In genomic region chr5:88982040-88982736, GRCm38 (mm10) we compare ENCODE assay signal across 20 mouse cellular contexts.
DNase-seq lines count a peak whose midpoint lies in the region; ATAC-seq and TF ChIP-seq lines count a peak whose summit lies in the region.
"Had no signal": no experiment of that assay in that cellular context is flagged by ENCODE, and none has a peak within 500 bp of the region (broad histone marks: within the 10 kb centered on the region; RNA-seq: fewer than 3 reads in every experiment).

No protein-coding gene starts in this region.

- H3K9ac ChIP-seq in heart, adult 2 months (ENCODE audit: low read depth, low read length): no peak overlapping the region
- H3K9ac ChIP-seq in kidney, embryonic 14.5 days (ENCODE audit: low read depth, low read length): no peak overlapping the region
- no peak overlapping the region for H3K9ac ChIP-seq in liver, embryonic 14.5 days (replicated peaks)
- H3K9ac ChIP-seq: forebrain, postnatal 0 days; hindbrain, embryonic 12.5 days; limb, embryonic 13.5 days; neural tube, embryonic 15.5 days; stomach, embryonic 15.5 days had no signal

- no peak overlapping the region; the same call in 1 of the 2 replicates for H3K4me2 ChIP-seq in kidney, embryonic 14.5 days (replicated peaks; ENCODE audit: low read depth, low read length)
- peak overlapping the region; percentile 25 for H3K4me2 ChIP-seq in liver, embryonic 14.5 days (ENCODE audit: low read depth)
- H3K4me2 ChIP-seq: hindbrain, embryonic 12.5 days; limb, embryonic 13.5 days; midbrain, embryonic 11.5 days; neural tube, embryonic 15.5 days; stomach, embryonic 15.5 days had no signal

- no peaks in the 10 kb centered on the region for H3K27me3 ChIP-seq in heart, adult 2 months (ENCODE audit: control insufficient read depth, insufficient read depth, low read length)
- no peaks in the 10 kb centered on the region for H3K27me3 ChIP-seq in kidney, embryonic 14.5 days (ENCODE audit: control insufficient read depth, insufficient read depth, low read length)
- H3K27me3 ChIP-seq in liver, embryonic 14.5 days (ENCODE audit: control insufficient read depth, insufficient read depth, low read length): no peaks in the 10 kb centered on the region
- H3K27me3 ChIP-seq: hindbrain, embryonic 12.5 days; limb, embryonic 13.5 days; neural tube, embryonic 15.5 days; stomach, embryonic 15.5 days had no signal

- TF ChIP-seq POLR2A in heart, adult 2 months (IDR thresholded peaks at IDR 0.05; ENCODE audit: insufficient read depth, low read depth, low read length): no peak

- TF ChIP-seq EP300 in heart, adult 2 months (IDR thresholded peaks at IDR 0.05; ENCODE audit: insufficient read depth, low read depth, low read length): no peak
- no peak; the same call in 1 of the 2 replicates for TF ChIP-seq EP300 in liver, embryonic 14.5 days (IDR thresholded peaks at IDR 0.05; ENCODE audit: low read depth)

- intact Hi-C loops in heart, adult 2 months (cut with DNase I): loop anchor here (5.0 kb wide), 1 partner anchor 50 kb away; no protein-coding TSS in a partner anchor

- H3K4me1 ChIP-seq in heart, adult 2 months (ENCODE audit: control insufficient read depth, insufficient read depth, low read length): peaks cover 5% of the 10 kb centered on the region
- peaks cover 4% of the 10 kb centered on the region; the same call in 1 of the 2 replicates for H3K4me1 ChIP-seq in kidney, embryonic 14.5 days (ENCODE audit: control insufficient read depth, insufficient read depth, low read length)
- H3K4me1 ChIP-seq in liver, embryonic 14.5 days (replicated peaks; ENCODE audit: control insufficient read depth in 2 of 2, insufficient read depth in 2 of 2, low read length in 1 of 2): peaks cover 7 to 29% of the 10 kb centered on the region in 2 experiments
- H3K4me1 ChIP-seq: hindbrain, embryonic 12.5 days; neural tube, embryonic 15.5 days had no signal

- H3K79me2 ChIP-seq in heart, adult 2 months (replicated peaks; ENCODE audit: control insufficient read depth, insufficient read depth, low read length): no peaks in the 10 kb centered on the region

- DNase-seq in heart, adult 2 months: no peak
- no peak for DNase-seq in heart, adult 9 months (ENCODE audit: low spot score in 2 of 2)
- DNase-seq in kidney, adult 18-20 months: no peak
- DNase-seq in 3T3-L1 (ENCODE audit: low read depth, low spot score): peak; percentile 27
- DNase-seq in liver, embryonic 14.5 days (ENCODE audit: low read depth in 3 of 3, low spot score in 3 of 3): no peak
- DNase-seq in testis, postnatal 14 days (ENCODE audit: low spot score): no peak
- DNase-seq in urinary bladder, postnatal 25 days (ENCODE audit: low spot score): no peak
- DNase-seq: cerebellum, postnatal 10 days; embryo, embryonic 11 days; forebrain, postnatal 0 days; gastrocnemius, postnatal 10 days; spleen, adult 18-20 months; thymus, postnatal 36 days had no signal

- H3K36me3 ChIP-seq in heart, adult 2 months (ENCODE audit: control insufficient read depth, insufficient read depth, low read length): no peaks in the 10 kb centered on the region; the same call in 1 of the 2 replicates
- no peaks in the 10 kb centered on the region for H3K36me3 ChIP-seq in kidney, embryonic 14.5 days (ENCODE audit: control insufficient read depth, insufficient read depth, low read length)
- no peaks in the 10 kb centered on the region for H3K36me3 ChIP-seq in liver, embryonic 14.5 days (replicated peaks; ENCODE audit: control insufficient read depth, insufficient read depth, low read depth)
- H3K36me3 ChIP-seq: hindbrain, embryonic 12.5 days; limb, embryonic 13.5 days; neural tube, embryonic 15.5 days; stomach, embryonic 15.5 days had no signal

- peak overlapping the region; percentile 18; the same call in 1 of the 2 replicates for H3K4me3 ChIP-seq in heart, adult 2 months
- no peak overlapping the region for H3K4me3 ChIP-seq in kidney, embryonic 14.5 days (ENCODE audit: low read length)
- H3K4me3 ChIP-seq in liver, embryonic 14.5 days (ENCODE audit: insufficient read depth in 1 of 2, low read depth in 2 of 2, low read length in 2 of 2): no peak overlapping the region
- H3K4me3 ChIP-seq: hindbrain, embryonic 12.5 days; limb, embryonic 13.5 days; neural tube, embryonic 15.5 days; stomach, embryonic 15.5 days had no signal

- no peaks in the 10 kb centered on the region; the same call in 1 of the 2 replicates for H3K9me3 ChIP-seq in kidney, embryonic 14.5 days (ENCODE audit: control insufficient read depth, low read length)
- H3K9me3 ChIP-seq in liver, embryonic 14.5 days (ENCODE audit: control insufficient read depth, low read length): no peaks in the 10 kb centered on the region
- H3K9me3 ChIP-seq: hindbrain, embryonic 12.5 days; limb, embryonic 13.5 days; neural tube, embryonic 15.5 days; stomach, embryonic 15.5 days had no signal

- 47% methylated on average over 3 of the region's 3 CpGs for WGBS in heart, adult 2 months
- WGBS in kidney, embryonic 14.5 days: 26% methylated on average over 3 of the region's 3 CpGs
- 29% methylated on average over 3 of the region's 3 CpGs for WGBS in liver, embryonic 14.5 days (ENCODE audit: insufficient replicate concordance)

- H3K27ac ChIP-seq in heart, adult 2 months: peak overlapping the region; percentile 84
- H3K27ac ChIP-seq in kidney, embryonic 14.5 days (ENCODE audit: low read depth, low read length): peak overlapping the region; percentile 59; the same call in 1 of the 2 replicates
- H3K27ac ChIP-seq in liver, embryonic 14.5 days: no peak overlapping the region
- H3K27ac ChIP-seq: hindbrain, embryonic 12.5 days; limb, embryonic 13.5 days; neural tube, embryonic 15.5 days; stomach, embryonic 15.5 days had no signal

- no peak for TF ChIP-seq CTCF in heart, adult 2 months (IDR thresholded peaks at IDR 0.05)
- TF ChIP-seq CTCF in liver, embryonic 14.5 days (IDR thresholded peaks at IDR 0.05; ENCODE audit: low read depth): no peak

- peak; percentile 79 for ATAC-seq in kidney, embryonic 14.5 days (ENCODE audit: low FRiP score, low TSS enrichment)
- no peak for ATAC-seq in liver, embryonic 14.5 days (ENCODE audit: insufficient read depth)
- ATAC-seq: activated CD4-positive, CD25-positive, alpha-beta regulatory T cell, adult 4 months; forebrain, postnatal 0 days had no signal
